Mouse (Mus musculus) stomach, postnatal 0 days (tissue): ENCODE data around the gene Aadat.

Source experiments
- CTCF ChIP-seq: IDR thresholded peaks from 2 replicates; pipeline ENCODE4 v1.5.1; 2016; ENCODE audit warnings: antibody characterized with exemption, low read depth, mild to moderate bottlenecking, moderate library complexity
- EP300 ChIP-seq: optimal IDR thresholded peaks from 2 replicates; pipeline ENCODE3; 2016; ENCODE audit warnings: antibody characterized with exemption

- TF ChIP-seq EP300 (no peak), CTCF (no peak)
These were observed 71.5 kb downstream of the Aadat start for GRCm38 (mm10) chr8:60577231-60577630.
